Mouse (Mus musculus) liver, postnatal 0 days (tissue): ENCODE measurements around the gene Tpp2.

Experiments
- CTCF ChIP-seq: sonication (generic); IDR thresholded peaks from 2 replicates; pipeline ENCODE4 v1.5.1; 2016; ENCODE audit warnings: antibody characterized with exemption, low read depth
- EP300 ChIP-seq: IDR thresholded peaks from 2 replicates; pipeline ENCODE4 v1.6.1; 2016; ENCODE audit warnings: antibody characterized with exemption, low read depth, mild to moderate bottlenecking

GRCm38 (mm10) chr1:43941476-43942217, 8.2 kb downstream of the Tpp2 start:
- no peak for TF ChIP-seq CTCF
- TF ChIP-seq EP300 = no peak
